Mouse (Mus musculus): ENCODE results near the gene Tbc1d2.
"Not testable (repeated sequence)": the region's sequence is repeated elsewhere in the genome, so short reads cannot be mapped to it uniquely, and the experiment has no call there.

Tbc1d2 gene

GRCm38 (mm10) chr4:46584536-46584935 is 65.5 kb downstream of the Tbc1d2 start:
- in situ Hi-C loops (cut with MboI; ENCODE audit: low sequenced_read_pairs) = not testable (repeated sequence)

- in situ Hi-C loops (cut with MboI; ENCODE audit: low sequenced_read_pairs) = not testable (repeated sequence)
These were observed 65.9 kb downstream of the Tbc1d2 start for GRCm38 (mm10) chr4:46584084-46584483.

- in situ Hi-C loops (cut with MboI; ENCODE audit: low sequenced_read_pairs) = not testable (repeated sequence)
These were observed 68.0 kb downstream of the Tbc1d2 start for GRCm38 (mm10) chr4:46582024-46582423.

- in situ Hi-C loops (cut with MboI; ENCODE audit: low sequenced_read_pairs) = not testable (repeated sequence)
These were observed 68.4 kb downstream of the Tbc1d2 start for GRCm38 (mm10) chr4:46581577-46581976.

- in situ Hi-C loops (cut with MboI; ENCODE audit: low sequenced_read_pairs) = not testable (repeated sequence)
These were observed 69.2 kb downstream of the Tbc1d2 start for GRCm38 (mm10) chr4:46580799-46581243.

- in situ Hi-C loops (cut with MboI; ENCODE audit: low sequenced_read_pairs) = not testable (repeated sequence)
These were observed 71.1 kb downstream of the Tbc1d2 start for GRCm38 (mm10) chr4:46578796-46579346.

GRCm38 (mm10) chr4:46578228-46578627 is 71.8 kb downstream of the Tbc1d2 start:
- in situ Hi-C loops (cut with MboI; ENCODE audit: low sequenced_read_pairs) = no loop called here

- in situ Hi-C loops (cut with MboI; ENCODE audit: low sequenced_read_pairs) = not testable (repeated sequence)
These were observed 74.3 kb downstream of the Tbc1d2 start for GRCm38 (mm10) chr4:46575509-46576284.

GRCm38 (mm10) chr4:46574841-46575240 is 75.2 kb downstream of the Tbc1d2 start:
- in situ Hi-C loops (cut with MboI; ENCODE audit: low sequenced_read_pairs) = no loop called here

GRCm38 (mm10) chr4:46574024-46574753 is 75.8 kb downstream of the Tbc1d2 start:
- in situ Hi-C loops (cut with MboI; ENCODE audit: low sequenced_read_pairs) = no loop called here

GRCm38 (mm10) chr4:46572616-46573015 is 77.4 kb downstream of the Tbc1d2 start:
- in situ Hi-C loops (cut with MboI; ENCODE audit: low sequenced_read_pairs) = no loop called here

GRCm38 (mm10) chr4:46571744-46572143 is 78.3 kb downstream of the Tbc1d2 start:
- in situ Hi-C loops (cut with MboI; ENCODE audit: low sequenced_read_pairs) = no loop called here

GRCm38 (mm10) chr4:46569671-46570070 is 80.3 kb downstream of the Tbc1d2 start:
- in situ Hi-C loops (cut with MboI; ENCODE audit: low sequenced_read_pairs) = no loop called here

GRCm38 (mm10) chr4:46568169-46568568 is 81.8 kb downstream of the Tbc1d2 start:
- in situ Hi-C loops (cut with MboI; ENCODE audit: low sequenced_read_pairs) = no loop called here

GRCm38 (mm10) chr4:46566931-46567671 is 82.9 kb downstream of the Tbc1d2 start:
- in situ Hi-C loops (cut with MboI; ENCODE audit: low sequenced_read_pairs) = no loop called here

- in situ Hi-C loops (cut with MboI; ENCODE audit: low sequenced_read_pairs) = no loop called here
These were observed 84.5 kb downstream of the Tbc1d2 start for GRCm38 (mm10) chr4:46565393-46565955.

GRCm38 (mm10) chr4:46564247-46564646 is 85.8 kb downstream of the Tbc1d2 start:
- in situ Hi-C loops (cut with MboI; ENCODE audit: low sequenced_read_pairs) = no loop called here

- in situ Hi-C loops (cut with MboI; ENCODE audit: low sequenced_read_pairs) = no loop called here
These were observed 86.2 kb downstream of the Tbc1d2 start for GRCm38 (mm10) chr4:46563847-46564246.

- in situ Hi-C loops (cut with MboI; ENCODE audit: low sequenced_read_pairs) = no loop called here
These were observed 87.2 kb downstream of the Tbc1d2 start for GRCm38 (mm10) chr4:46562841-46563240.

GRCm38 (mm10) chr4:46562037-46562436 is 88.0 kb downstream of the Tbc1d2 start:
- in situ Hi-C loops (cut with MboI; ENCODE audit: low sequenced_read_pairs) = no loop called here
